Mouse (Mus musculus) spleen, adult 18-20 months (tissue): ENCODE results near the gene Trpt1.
"Not testable (repeated sequence)": the region's sequence is repeated elsewhere in the genome, so short reads cannot be mapped to it uniquely, and the experiment has no call there.

ENCODE experiments used
- DNase-seq, 2 experiments: peaks; one replicate each; pipeline ENCODE4 v3.0.0; 2022; ENCODE audit warnings: mixed read lengths in 2 of 2

Trpt1 gene

GRCm38 (mm10) chr19:6975537-6976521 lies 20.1 kb upstream of the Trpt1 start, which contains the start of gene Plcb3:
Gene Plcb3, minus strand, starts transcription at chr19:6976470.
- DNase-seq: peak in 1 of 2 experiments; percentile 42

GRCm38 (mm10) chr19:6977759-6978638 lies 17.9 kb upstream of the Trpt1 start:
- DNase-seq: no peak

GRCm38 (mm10) chr19:6978639-6978974 lies 17.3 kb upstream of the Trpt1 start:
- DNase-seq: no peak

- no peak for DNase-seq
These were observed 16.9 kb upstream of the Trpt1 start for GRCm38 (mm10) chr19:6979001-6979479.

GRCm38 (mm10) chr19:6979486-6980380 lies 16.2 kb upstream of the Trpt1 start:
- DNase-seq: peak; percentile 99

- DNase-seq: peak; percentile 97 to 98
These were observed 15.4 kb upstream of the Trpt1 start, which contains the start of gene Fkbp2 for GRCm38 (mm10) chr19:6980381-6981093. Gene Fkbp2, minus strand, starts transcription at chr19:6980501.

GRCm38 (mm10) chr19:6981465-6981864 lies 14.5 kb upstream of the Trpt1 start:
- DNase-seq: no peak

GRCm38 (mm10) chr19:6983621-6984020 lies 12.3 kb upstream of the Trpt1 start:
- DNase-seq: no peak

GRCm38 (mm10) chr19:6985300-6985699 lies 10.6 kb upstream of the Trpt1 start:
- no peak for DNase-seq

- no peak for DNase-seq
These were observed 9.8 kb upstream of the Trpt1 start for GRCm38 (mm10) chr19:6985951-6986708.

- peak; percentile 52 to 71 for DNase-seq
These were observed 8.6 kb upstream of the Trpt1 start, which contains the start of gene Vegfb for GRCm38 (mm10) chr19:6987061-6987903. Gene Vegfb, minus strand, starts transcription at chr19:6987651.

- DNase-seq: no peak
These were observed 8.0 kb upstream of the Trpt1 start for GRCm38 (mm10) chr19:6987904-6988285.

GRCm38 (mm10) chr19:6989251-6989650 lies 6.7 kb upstream of the Trpt1 start:
- DNase-seq: no peak

- no peak for DNase-seq
These were observed 5.2 kb upstream of the Trpt1 start for GRCm38 (mm10) chr19:6990712-6991111.

GRCm38 (mm10) chr19:6991166-6991565 lies 4.8 kb upstream of the Trpt1 start:
- not testable (repeated sequence) for DNase-seq

- peak; percentile 94 to 95 for DNase-seq
These were observed 3.7 kb upstream of the Trpt1 start, which contains the start of gene Dnajc4 for GRCm38 (mm10) chr19:6992011-6992858. Gene Dnajc4, minus strand, starts transcription at chr19:6992572.

- no peak for DNase-seq
These were observed 2.7 kb upstream of the Trpt1 start for GRCm38 (mm10) chr19:6993011-6993770.

GRCm38 (mm10) chr19:6994002-6994401 lies 1.9 kb upstream of the Trpt1 start:
- DNase-seq: no peak
